Mouse (Mus musculus) limb, embryonic 14.5 days (tissue): ENCODE measurements around the gene Fbxw11. TPM values are rescaled to one million over a fixed set of nuclear protein-coding genes. Genes with fewer than 3 reads are reported as not detected.
"Not testable (repeated sequence)": the region's sequence is repeated elsewhere in the genome, so short reads cannot be mapped to it uniquely, and the experiment has no call there.

Source experiments
- ATAC-seq: fragments of 200-750 bp; cut with Nextera tagmentation; 2 replicates; pipeline ENCODE4 v1.8.0; 2017; ENCODE audit warnings: low read depth, moderate number of reproducible peaks, moderate TSS enrichment; ENCODE audit not compliant: low FRiP score
- DNase-seq: peaks from one replicate; pipeline ENCODE4 v3.0.0-alpha.2; 2015; ENCODE audit warnings: low spot score
- H3K27ac ChIP-seq: fragments of 300-500 bp; sonication (generic); replicated peaks from 2 replicates; pipeline ENCODE4 v1.5.1; 2014; ENCODE audit warnings: low read depth, mild to moderate bottlenecking, low read length, moderate library complexity, mixed read lengths
- H3K27me3 ChIP-seq: fragments of 300-500 bp; sonication (generic); 2 replicates; pipeline ENCODE4 v1.6.1; 2014; ENCODE audit warnings: low read length, mixed read lengths; ENCODE audit not compliant: control insufficient read depth, insufficient read depth
- H3K36me3 ChIP-seq: fragments of 300-500 bp; sonication (generic); 2 replicates; pipeline ENCODE4 v1.6.1; 2014; ENCODE audit warnings: mild to moderate bottlenecking, low read length, moderate library complexity, mixed read lengths; ENCODE audit not compliant: control insufficient read depth, insufficient read depth
- H3K4me1 ChIP-seq: fragments of 300-500 bp; sonication (generic); 2 replicates; pipeline ENCODE4 v1.6.1; 2014; ENCODE audit warnings: antibody characterized with exemption, low read length, mixed read lengths; ENCODE audit not compliant: control insufficient read depth, insufficient read depth
- H3K4me2 ChIP-seq: fragments of 300-500 bp; sonication (generic); replicated peaks from 2 replicates; pipeline ENCODE4 v1.6.1; 2014; ENCODE audit warnings: low read depth, mild to moderate bottlenecking, low read length, moderate library complexity; ENCODE audit not compliant: severe bottlenecking
- H3K4me3 ChIP-seq: fragments of 300-500 bp; sonication (generic); replicated peaks from 2 replicates; pipeline ENCODE4 v1.5.1; 2014; ENCODE audit warnings: low read length
- H3K9ac ChIP-seq: fragments of 300-500 bp; sonication (generic); 2 replicates; pipeline ENCODE4 v1.6.1; 2014; ENCODE audit warnings: mild to moderate bottlenecking, low read depth, low read length, moderate library complexity; ENCODE audit not compliant: severe bottlenecking
- H3K9me3 ChIP-seq: fragments of 300-500 bp; sonication (generic); 2 replicates; pipeline ENCODE4 v1.6.1; 2016; ENCODE audit warnings: low read length; ENCODE audit not compliant: control insufficient read depth
- POLR2A ChIP-seq: fragments of 200-500 bp; IDR thresholded peaks from 2 replicates; pipeline ENCODE4 v1.8.0; 2012; ENCODE audit warnings: inconsistent platforms, mild to moderate bottlenecking, moderate library complexity, borderline replicate concordance; ENCODE audit not compliant: insufficient read depth, insufficient read length; ENCODE audit errors: extremely low read depth
- WGBS: fragments of 180-500 bp; shearing (Covaris S2); extraction: QIAGEN DNeasy Blood & Tissue Kit; methylation state at CpG from one replicate; pipeline ENCODE4 v1.1.7; 2014; 5-methylcytosine and 5-hydroxymethylcytosine counted together
- polyA plus RNA-seq, 2 experiments: library from polyadenylated mRNA; depleted of rRNA in 1 of 2; stranded (reverse) in 1 of 2; unstranded in 1 of 2; fragments of >200 nt; fragmentation: Nextera tagmentation in 1 of 2; extraction: Ambion mirVana in 1 of 2; gene quantifications; 2 replicates each; pipeline versions ENCODE4 v1.2.1 to v1.2.3; 2012 to 2014

Fbxw11 gene
- polyA plus RNA-seq, 2 experiments, result 56.1 to 63.2 TPM

DNA sequence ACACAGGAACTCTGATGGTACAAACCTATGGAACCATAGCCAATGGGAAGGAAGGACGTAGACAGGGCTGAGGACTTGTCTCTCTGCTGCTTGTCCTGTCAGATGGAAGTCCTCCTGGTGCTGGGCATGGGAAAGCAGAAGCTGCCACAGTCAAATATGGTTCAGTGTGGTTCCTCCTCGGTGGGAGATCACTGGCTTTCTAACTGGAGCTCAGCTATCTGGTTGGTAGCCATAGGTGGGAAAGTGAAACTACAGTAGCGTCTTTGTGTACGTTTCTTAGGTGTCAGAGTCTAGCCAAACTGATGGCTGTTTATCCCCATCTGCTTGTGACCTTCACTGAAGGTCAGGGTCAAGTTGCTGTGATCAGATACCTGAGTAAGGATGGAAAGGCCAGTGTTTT, 29.0 kb downstream of the Fbxw11 start:
- H3K4me2 ChIP-seq, result no peak overlapping the region
- H3K9me3 ChIP-seq, result no peaks in the 10 kb centered on the region

DNA sequence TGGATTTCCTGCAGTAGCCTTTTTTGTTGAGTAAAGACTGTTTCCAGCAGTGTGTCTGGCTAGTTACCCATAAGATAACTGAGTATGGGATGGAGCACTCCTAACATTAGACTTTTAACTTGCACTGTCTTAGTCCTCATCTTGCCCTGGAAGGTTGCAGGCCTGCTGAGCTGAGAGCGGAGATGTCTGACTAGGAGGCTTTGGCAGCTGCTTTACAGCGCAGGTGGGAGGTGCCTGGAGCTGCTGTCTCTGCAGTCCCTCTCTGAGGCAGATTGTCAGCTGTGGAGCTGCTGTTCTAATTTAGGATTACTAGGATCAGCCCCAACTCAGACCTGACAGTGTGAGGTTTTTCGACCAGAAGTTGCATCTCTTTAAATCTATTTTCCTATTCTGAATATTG, 34.3 kb downstream of the Fbxw11 start:
- no peak for ATAC-seq
- Histone ChIP-seq H3K27me3 (no peaks in the 10 kb centered on the region), H3K36me3 (no peaks in the 10 kb centered on the region), H3K4me2 (no peak overlapping the region), H3K4me3 (no peak overlapping the region), H3K27ac (no peak overlapping the region), H3K4me1 (peaks cover 12% of the 10 kb centered on the region), H3K9ac (no peak overlapping the region), H3K9me3 (no peaks in the 10 kb centered on the region)
- DNase-seq, result no peak
- no peak for TF ChIP-seq POLR2A
- 71% methylated on average over 3 of the region's 3 CpGs for WGBS

More for the DNA sequence above, 29.0 kb downstream of the Fbxw11 start:
- Histone ChIP-seq H3K36me3 (peaks cover 4% of the 10 kb centered on the region; the same call in 1 of the 2 replicates), H3K27ac (no peak overlapping the region), H3K4me3 (no peak overlapping the region), H3K4me1 (peaks cover 12% of the 10 kb centered on the region), H3K9ac (no peak overlapping the region), H3K27me3 (no peaks in the 10 kb centered on the region)
- no peak for TF ChIP-seq POLR2A
- 90% methylated on average over 4 of the region's 4 CpGs for WGBS
- ATAC-seq, result no peak
- DNase-seq, result no peak

- no peak overlapping the region for H3K9ac ChIP-seq
- peaks cover 12% of the 10 kb centered on the region for H3K4me1 ChIP-seq
- DNase-seq, result no peak
- no peak for ATAC-seq
- H3K27ac ChIP-seq, result no peak overlapping the region
- no peaks in the 10 kb centered on the region for H3K36me3 ChIP-seq
- H3K9me3 ChIP-seq, result no peaks in the 10 kb centered on the region
- WGBS, result 97% methylated on average over 1 of the region's 1 CpGs
- TF ChIP-seq POLR2A, result no peak
- no peaks in the 10 kb centered on the region for H3K27me3 ChIP-seq
- no peak overlapping the region for H3K4me2 ChIP-seq
- H3K4me3 ChIP-seq, result no peak overlapping the region
These were observed 35.3 kb downstream of the Fbxw11 start for GRCm38 (mm10) chr11:32677811-32678210.

- 86% methylated on average over 4 of the region's 4 CpGs for WGBS
- ATAC-seq, DNase-seq: not testable (repeated sequence)
These were observed 36.6 kb downstream of the Fbxw11 start for GRCm38 (mm10) chr11:32679091-32679490.

GRCm38 (mm10) chr11:32680014-32680413, 37.5 kb downstream of the Fbxw11 start:
- H3K36me3 ChIP-seq, result no peaks in the 10 kb centered on the region
- peaks cover 19% of the 10 kb centered on the region for H3K4me1 ChIP-seq
- no peak overlapping the region for H3K27ac ChIP-seq
- TF ChIP-seq POLR2A, result no peak
- no peak overlapping the region for H3K4me2 ChIP-seq
- 72% methylated on average over 4 of the region's 4 CpGs for WGBS
- DNase-seq (no peak), ATAC-seq (no peak)
- H3K9ac ChIP-seq, result no peak overlapping the region
- H3K4me3 ChIP-seq, result no peak overlapping the region
- H3K9me3 ChIP-seq, result no peaks in the 10 kb centered on the region
- H3K27me3 ChIP-seq, result no peaks in the 10 kb centered on the region

More at GRCm38 (mm10) chr11:32679091-32679490, 36.6 kb downstream of the Fbxw11 start:
- not testable (repeated sequence) for H3K36me3 ChIP-seq, H3K9me3 ChIP-seq, H3K9ac ChIP-seq, H3K4me3 ChIP-seq, H3K4me2 ChIP-seq, H3K27me3 ChIP-seq, H3K27ac ChIP-seq
- peaks cover 12% of the 10 kb centered on the region for H3K4me1 ChIP-seq
